Mouse (Mus musculus) kidney, adult 10 weeks (tissue): ENCODE results near the gene Rasef. TPM values are rescaled to one million over a fixed set of nuclear protein-coding genes. Genes with fewer than 3 reads are reported as not detected.

ENCODE experiments used
- polyA plus RNA-seq: library from polyadenylated mRNA; stranded (reverse); fragments of 350-450 nt; fragmentation: Illumina TruSeq; extraction: RNeasy Lipid Tissue Mini Kit (QIAGEN cat#74804); gene quantifications from one replicate; pipeline ENCODE4 v1.2.3, GENCODE M21; 2014; ENCODE audit warnings: low read depth, low replicate concordance

Rasef gene
- polyA plus RNA-seq, result 3.6 TPM

GRCm38 (mm10) chr4:73790260-73791185 is at the start of gene Rasef:
Rasef (minus strand) TSS chr4:73790994.

GRCm38 (mm10) chr4:73683216-73683615 is 107.6 kb downstream of the Rasef start, which contains the start of gene Gm428:
Gm428 (plus strand) TSS chr4:73683516.

DNA sequence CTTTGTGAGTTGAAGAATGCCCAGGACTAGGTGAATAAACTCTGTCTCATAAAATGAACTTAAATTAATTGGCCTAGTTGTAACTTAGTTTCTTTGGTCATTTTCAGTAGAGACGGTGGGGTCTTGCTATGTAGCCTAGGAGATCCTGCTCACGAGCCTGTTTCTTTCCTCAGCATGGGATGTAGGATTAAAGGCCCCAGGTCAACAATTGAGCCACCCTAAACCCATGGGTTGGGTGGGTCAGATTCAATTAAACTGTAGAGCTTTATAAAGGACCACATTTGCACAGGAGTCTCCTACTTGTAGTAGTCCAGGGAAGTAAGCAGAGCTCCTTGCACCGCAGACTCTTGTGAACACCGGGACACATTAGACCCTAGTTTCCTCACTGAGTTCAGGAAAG is 122.7 kb downstream of the Rasef start, which contains the start of gene Gm11239:
Gene Gm11239 (plus strand): TSS at position 301 of the 400 bp plus-strand sequence.

Other genes starting within 250 kb of the Rasef start
- gene Gm11238, start 183.1 kb downstream of the Rasef start, polyA plus RNA-seq, result not detected
- not detected for gene Gm11237, start 168.0 kb downstream of the Rasef start, polyA plus RNA-seq
- not detected for gene Gm11236, start 152.9 kb downstream of the Rasef start, polyA plus RNA-seq
- not detected for gene Gm11239, start 122.6 kb downstream of the Rasef start, polyA plus RNA-seq
- gene Gm428, start 107.5 kb downstream of the Rasef start, polyA plus RNA-seq, result not detected
- gene Gm11758, start 85.3 kb upstream of the Rasef start, polyA plus RNA-seq, result not detected
- gene Gm11757, start 100.1 kb upstream of the Rasef start, polyA plus RNA-seq, result not detected
- not detected for gene Gm13871, start 115.0 kb upstream of the Rasef start, polyA plus RNA-seq
- gene Gm11756, start 129.8 kb upstream of the Rasef start, polyA plus RNA-seq, result not detected
- not detected for gene 2310002L09Rik, start 159.9 kb upstream of the Rasef start, polyA plus RNA-seq
- gene Frmd3, start 222.4 kb upstream of the Rasef start, polyA plus RNA-seq, result 0.28 TPM